Mouse (Mus musculus) E14TG2a.4 (cell line): Measurements from ENCODE around the gene Scyl1.

Experiments used
- CTCF ChIP-seq: conservative IDR thresholded peaks from 2 replicates; pipeline ENCODE4 v1.5.1; 2014; ENCODE audit warnings: low read length
- NANOG ChIP-seq: IDR thresholded peaks from 2 replicates; pipeline ENCODE4 v1.6.1; 2014; ENCODE audit warnings: borderline replicate concordance, low read length, mixed read lengths

DNA sequence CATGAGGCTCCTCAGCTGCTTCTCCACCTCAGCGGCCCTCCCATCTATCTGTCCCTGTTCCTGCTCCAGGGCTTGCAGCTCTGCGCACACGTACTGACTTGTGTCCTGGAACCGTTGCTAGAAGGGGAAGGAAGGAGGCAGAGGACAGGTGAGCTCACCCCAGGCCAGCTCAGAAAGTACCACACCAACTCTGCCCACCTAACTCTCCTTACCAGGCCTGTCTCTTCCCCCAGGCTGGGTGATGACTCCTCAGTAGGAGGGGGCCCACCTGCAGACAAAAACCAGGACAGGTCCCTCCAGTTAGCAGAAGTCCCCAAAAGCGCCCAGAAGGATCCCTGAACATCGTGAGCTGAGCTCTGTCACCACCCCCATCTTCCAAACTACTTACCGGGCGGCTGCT lies 60.6 kb downstream of the Scyl1 start:
- TF ChIP-seq CTCF, result no peak
- TF ChIP-seq NANOG, result no peak
